Mouse (Mus musculus): ENCODE results near the gene Dnaic1. TPM values are rescaled to one million over a fixed set of nuclear protein-coding genes. Genes with fewer than 3 reads are reported as not detected.

Gene Dnaic1
- polyA plus RNA-seq, 1 experiment from 2014 or later = 2.4 TPM

DNA sequence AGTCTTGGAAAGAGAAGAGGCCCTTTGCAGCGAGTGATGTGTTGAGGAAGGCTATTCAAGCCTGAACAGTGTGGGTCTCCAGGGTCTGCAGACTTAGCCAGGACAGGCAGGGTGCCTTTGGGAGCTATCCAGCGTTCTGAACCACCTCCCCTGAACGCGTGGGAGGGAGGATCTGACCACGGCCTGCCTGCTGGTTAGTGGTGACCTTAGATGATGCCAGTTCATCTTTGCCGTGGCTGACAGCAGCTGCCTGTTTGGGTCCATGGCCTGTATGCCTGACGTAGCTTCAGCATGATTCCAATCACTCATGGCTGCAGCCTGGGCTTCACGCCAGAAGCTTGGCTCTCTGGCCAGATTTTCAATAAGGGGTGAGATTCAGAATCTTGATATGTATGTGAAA, 23.6 kb upstream of the Dnaic1 start:
- no peak for ATAC-seq
- Histone ChIP-seq H3K27ac (no peak overlapping the region; the same call in 1 of the 2 replicates), H3K4me2 (replicated peaks) (no peak overlapping the region), H3K9ac (replicated peaks) (no peak overlapping the region), H3K9me3 (no peaks in the 10 kb centered on the region), H3K4me1 (replicated peaks) (peaks cover 36% of the 10 kb centered on the region), H3K27me3 (no peaks in the 10 kb centered on the region), H3K36me3 (no peaks in the 10 kb centered on the region), H3K4me3 (replicated peaks) (no peak overlapping the region)
- 25% methylated on average over 8 of the region's 8 CpGs for WGBS

DNA sequence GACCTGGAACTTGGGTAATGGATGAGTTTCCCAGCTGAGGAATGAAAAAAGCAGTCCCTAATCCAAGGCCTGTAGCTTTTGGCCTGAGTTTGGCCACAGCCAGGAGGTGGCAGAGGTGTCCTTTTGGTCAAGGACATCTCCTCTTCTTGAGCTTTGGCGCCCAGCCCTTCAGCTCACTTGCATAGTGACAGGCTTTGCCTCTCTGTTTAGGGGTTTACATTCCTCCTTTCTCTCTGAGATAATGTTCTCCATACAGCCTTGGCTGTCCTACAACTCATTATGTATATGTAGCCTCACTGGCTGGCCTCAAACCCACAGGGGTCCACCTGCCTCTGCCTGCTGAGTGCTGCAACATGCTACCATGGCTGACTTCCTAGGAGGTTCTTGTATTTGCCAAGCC, 22.5 kb upstream of the Dnaic1 start:
- ATAC-seq = no peak
- no peaks in the 10 kb centered on the region for H3K36me3 ChIP-seq
- WGBS = 89% methylated on average over 1 of the region's 1 CpGs
- H3K27ac ChIP-seq = no peak overlapping the region
- H3K4me2 ChIP-seq (replicated peaks) = no peak overlapping the region
- no peak overlapping the region for H3K9ac ChIP-seq (replicated peaks)
- no peaks in the 10 kb centered on the region for H3K9me3 ChIP-seq
- H3K4me1 ChIP-seq (replicated peaks) = peaks cover 34% of the 10 kb centered on the region
- no peak overlapping the region for H3K4me3 ChIP-seq (replicated peaks)
- H3K27me3 ChIP-seq = no peaks in the 10 kb centered on the region

GRCm38 (mm10) chr4:41552529-41552928, 17.0 kb upstream of the Dnaic1 start:
- H3K27ac ChIP-seq = no peak overlapping the region
- H3K4me3 ChIP-seq (replicated peaks) = no peak overlapping the region
- H3K4me1 ChIP-seq (replicated peaks) = peaks cover 46% of the 10 kb centered on the region
- no peaks in the 10 kb centered on the region for H3K27me3 ChIP-seq
- no peak overlapping the region for H3K4me2 ChIP-seq (replicated peaks)
- H3K9ac ChIP-seq (replicated peaks) = no peak overlapping the region
- 45% methylated on average over 6 of the region's 6 CpGs for WGBS
- ATAC-seq = peak; percentile 34; the same call in 1 of the 2 replicates
- H3K9me3 ChIP-seq = no peaks in the 10 kb centered on the region
- H3K36me3 ChIP-seq = no peaks in the 10 kb centered on the region

DNA sequence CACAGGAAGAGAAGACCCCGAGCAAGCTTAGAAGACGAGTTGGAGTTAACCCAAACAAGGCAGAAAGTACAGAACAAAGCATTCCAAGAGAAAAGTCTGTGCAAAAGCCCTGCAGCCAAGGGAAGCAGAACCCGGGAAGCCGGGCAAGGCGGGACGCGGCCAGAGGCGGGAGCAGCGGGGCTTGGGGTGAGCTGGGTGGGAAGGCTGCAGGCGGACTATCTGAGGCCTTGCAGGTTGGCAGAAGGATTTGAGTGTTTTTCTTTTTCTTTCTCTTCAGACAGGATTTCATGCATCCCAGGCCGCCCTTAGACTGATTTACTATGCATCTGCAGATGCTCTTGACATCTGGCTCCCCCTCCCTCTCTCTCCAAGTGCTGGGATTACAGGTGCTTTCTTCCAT, 16.5 kb upstream of the Dnaic1 start:
- H3K4me2 ChIP-seq (replicated peaks) = no peak overlapping the region
- H3K9me3 ChIP-seq = no peaks in the 10 kb centered on the region
- H3K4me1 ChIP-seq (replicated peaks) = peaks cover 51% of the 10 kb centered on the region
- H3K27me3 ChIP-seq = no peaks in the 10 kb centered on the region
- no peak for ATAC-seq
- 71% methylated on average over 11 of the region's 11 CpGs for WGBS
- H3K9ac ChIP-seq (replicated peaks) = no peak overlapping the region
- H3K27ac ChIP-seq = no peak overlapping the region
- H3K4me3 ChIP-seq (replicated peaks) = no peak overlapping the region
- no peaks in the 10 kb centered on the region for H3K36me3 ChIP-seq

DNA sequence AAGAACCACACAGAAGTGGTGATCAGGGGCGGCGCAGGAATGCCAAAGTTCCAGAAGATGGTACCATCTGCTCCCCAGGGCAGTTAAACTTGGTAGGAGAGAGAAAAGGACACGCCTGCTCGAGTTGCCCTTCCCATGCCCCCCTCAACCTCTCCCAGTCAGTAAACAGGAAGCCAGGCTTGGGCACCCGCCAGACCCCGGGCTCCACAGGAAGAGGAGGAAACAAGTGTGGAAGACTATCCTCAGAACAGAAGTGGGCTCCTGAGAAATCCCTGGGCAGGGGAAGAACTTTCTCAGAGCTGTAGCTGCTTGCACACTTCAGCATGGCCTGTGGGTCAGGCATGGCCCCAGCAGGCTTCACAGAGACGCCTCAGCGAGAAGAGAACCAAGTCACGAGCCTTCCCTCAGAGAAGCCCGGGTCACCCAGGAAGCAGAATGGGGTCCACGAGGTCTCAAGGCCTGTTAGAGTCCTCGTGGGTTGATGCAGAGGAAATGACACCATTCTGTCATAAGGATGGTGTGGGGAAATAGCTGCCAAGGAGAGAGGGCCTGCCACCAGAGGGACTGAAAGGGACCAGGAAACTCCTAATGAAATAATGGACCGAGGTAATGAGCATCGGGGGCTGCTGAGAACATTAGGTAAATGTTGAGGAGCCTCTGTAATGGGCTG, 14.4 kb upstream of the Dnaic1 start:
- H3K27ac ChIP-seq = 0 out of 2 replicates have a peak overlapping the region, but pooled peaks have one; percentile 35
- no peak overlapping the region for H3K4me2 ChIP-seq (replicated peaks)
- peaks cover 56% of the 10 kb centered on the region for H3K4me1 ChIP-seq (replicated peaks)
- no peak for ATAC-seq
- H3K9me3 ChIP-seq = no peaks in the 10 kb centered on the region
- no peak overlapping the region for H3K4me3 ChIP-seq (replicated peaks)
- 86% methylated on average over 14 of the region's 14 CpGs for WGBS
- H3K9ac ChIP-seq (replicated peaks) = no peak overlapping the region
- no peaks in the 10 kb centered on the region for H3K36me3 ChIP-seq
- H3K27me3 ChIP-seq = no peaks in the 10 kb centered on the region

DNA sequence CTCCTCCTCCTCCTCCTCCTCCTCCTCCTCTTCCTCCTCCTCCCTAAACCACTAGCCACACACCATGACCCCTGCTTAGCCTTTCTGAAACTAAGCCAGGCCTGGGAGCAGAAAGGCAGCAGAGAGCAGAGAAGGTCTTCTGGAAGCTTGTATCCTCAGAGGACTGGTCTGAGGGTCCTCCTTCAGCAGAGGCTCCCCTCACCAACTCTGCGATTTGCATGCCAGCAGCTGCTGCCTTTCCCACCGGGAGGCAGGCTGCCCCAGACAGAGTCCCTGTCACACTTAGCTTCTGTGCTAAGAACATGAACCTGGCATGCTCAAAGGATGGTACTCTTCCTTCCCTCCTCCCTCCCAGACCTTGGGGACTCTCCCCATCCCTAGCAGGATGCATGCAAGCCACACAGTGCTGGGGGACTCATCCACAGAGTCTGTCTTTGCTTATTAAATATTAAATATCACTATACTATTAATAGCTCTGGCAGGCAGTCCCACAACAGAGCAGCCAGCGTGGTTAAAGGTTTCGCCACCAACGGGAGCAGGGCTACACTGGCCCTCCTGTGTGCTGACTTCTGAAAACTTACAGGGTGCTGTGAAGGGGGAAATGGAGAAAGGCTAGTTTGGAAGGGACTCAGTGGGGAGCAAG, 13.1 kb upstream of the Dnaic1 start:
- Histone ChIP-seq H3K9me3 (no peaks in the 10 kb centered on the region), H3K4me3 (replicated peaks) (no peak overlapping the region), H3K4me2 (replicated peaks) (peak overlapping the region; percentile 17), H3K4me1 (replicated peaks) (peaks cover 56% of the 10 kb centered on the region), H3K36me3 (no peaks in the 10 kb centered on the region), H3K9ac (replicated peaks) (0 out of 2 replicates have a peak overlapping the region, but pooled peaks have one; percentile 20), H3K27ac (peak overlapping the region; percentile 62), H3K27me3 (no peaks in the 10 kb centered on the region)
- peak; percentile 83 for ATAC-seq
- WGBS = 54% methylated on average over 5 of the region's 5 CpGs

- peak overlapping the region; percentile 62; the same call in 1 of the 2 replicates for H3K27ac ChIP-seq
- no peak overlapping the region for H3K9ac ChIP-seq (replicated peaks)
- no peak for ATAC-seq
- H3K27me3 ChIP-seq = no peaks in the 10 kb centered on the region
- WGBS = 63% methylated on average over 3 of the region's 3 CpGs
- no peaks in the 10 kb centered on the region for H3K36me3 ChIP-seq
- H3K9me3 ChIP-seq = no peaks in the 10 kb centered on the region
- H3K4me3 ChIP-seq (replicated peaks) = no peak overlapping the region
- peaks cover 56% of the 10 kb centered on the region for H3K4me1 ChIP-seq (replicated peaks)
- H3K4me2 ChIP-seq (replicated peaks) = peak overlapping the region; percentile 17
Observed at GRCm38 (mm10) chr4:41557092-41557491, 12.5 kb upstream of the Dnaic1 start.

GRCm38 (mm10) chr4:41563297-41563696, 6.3 kb upstream of the Dnaic1 start:
- peaks cover 11% of the 10 kb centered on the region; the same call in 1 of the 2 replicates for H3K36me3 ChIP-seq
- H3K9ac ChIP-seq (replicated peaks) = no peak overlapping the region
- H3K4me2 ChIP-seq (replicated peaks) = no peak overlapping the region
- H3K4me1 ChIP-seq (replicated peaks) = peaks cover 40% of the 10 kb centered on the region
- H3K27ac ChIP-seq = no peak overlapping the region
- no peak for ATAC-seq
- no peaks in the 10 kb centered on the region for H3K27me3 ChIP-seq
- 93% methylated on average over 5 of the region's 5 CpGs for WGBS
- no peaks in the 10 kb centered on the region for H3K9me3 ChIP-seq
- H3K4me3 ChIP-seq (replicated peaks) = no peak overlapping the region

GRCm38 (mm10) chr4:41566123-41566522, 3.5 kb upstream of the Dnaic1 start:
- Histone ChIP-seq H3K27me3 (peaks cover 4% of the 10 kb centered on the region; the same call in 1 of the 2 replicates), H3K9ac (replicated peaks) (peak overlapping the region; percentile 42; the same call in 1 of the 2 replicates), H3K36me3 (peaks cover 11% of the 10 kb centered on the region; the same call in 1 of the 2 replicates), H3K9me3 (no peaks in the 10 kb centered on the region), H3K27ac (0 out of 2 replicates have a peak overlapping the region, but pooled peaks have one; percentile 1), H3K4me2 (replicated peaks) (peak overlapping the region; percentile 22), H3K4me1 (replicated peaks) (peaks cover 43% of the 10 kb centered on the region), H3K4me3 (replicated peaks) (0 out of 2 replicates have a peak overlapping the region, but pooled peaks have one; percentile 4)
- ATAC-seq = no peak
- 7% methylated on average over 3 of the region's 3 CpGs for WGBS

GRCm38 (mm10) chr4:41568239-41568638, 1.3 kb upstream of the Dnaic1 start:
- H3K4me1 ChIP-seq (replicated peaks) = peaks cover 43% of the 10 kb centered on the region
- peak overlapping the region; percentile 93 for H3K27ac ChIP-seq
- H3K9ac ChIP-seq (replicated peaks) = peak overlapping the region; percentile 81
- H3K9me3 ChIP-seq = no peaks in the 10 kb centered on the region
- H3K27me3 ChIP-seq = peaks cover 4% of the 10 kb centered on the region; the same call in 1 of the 2 replicates
- no peak for ATAC-seq
- peak overlapping the region; percentile 88 for H3K4me2 ChIP-seq (replicated peaks)
- peak overlapping the region; percentile 69 for H3K4me3 ChIP-seq (replicated peaks)
- peaks cover 9% of the 10 kb centered on the region; the same call in 1 of the 2 replicates for H3K36me3 ChIP-seq
- WGBS = 3% methylated on average over 19 of the region's 19 CpGs

DNA sequence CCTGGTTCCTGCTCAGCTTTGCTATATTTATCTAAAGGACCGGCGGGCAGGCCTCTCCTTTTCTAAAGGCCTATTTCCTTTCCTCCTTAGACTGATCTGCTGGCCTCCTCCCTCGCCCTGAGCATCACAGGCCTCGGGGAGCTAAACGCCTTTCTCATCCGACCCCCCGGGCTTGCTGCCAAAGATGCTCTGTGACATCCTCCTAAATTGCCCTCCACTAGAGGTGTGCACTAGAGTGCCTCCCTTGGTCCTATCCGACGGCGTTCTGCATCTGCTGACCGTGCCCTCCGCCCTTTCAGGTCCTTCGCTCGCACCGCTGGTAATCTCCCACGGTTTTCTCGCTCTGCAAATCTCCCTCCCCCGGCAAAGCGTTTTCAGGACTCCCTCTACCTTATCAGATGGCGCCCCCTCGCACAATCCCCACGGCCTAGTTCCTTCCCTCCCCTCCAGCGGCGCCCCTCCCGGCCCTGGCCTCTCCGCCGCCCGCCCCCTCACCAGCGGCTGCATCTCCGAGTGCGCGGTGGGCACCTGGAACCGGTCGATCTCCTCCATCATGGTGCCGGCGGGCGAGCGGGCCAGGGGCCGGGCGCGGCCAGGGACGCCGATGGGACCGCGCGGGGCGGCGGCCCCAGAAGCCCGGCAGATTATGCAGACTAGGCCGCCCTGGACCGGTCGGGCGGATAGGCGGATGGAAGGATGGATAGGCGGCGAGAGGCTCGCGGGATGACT, 729 bp upstream of the Dnaic1 start:
- Histone ChIP-seq H3K4me1 (replicated peaks) (peaks cover 43% of the 10 kb centered on the region), H3K27ac (peak overlapping the region; percentile 93), H3K27me3 (peaks cover 4% of the 10 kb centered on the region; the same call in 1 of the 2 replicates), H3K36me3 (0 out of 2 replicates have a peak, but pooled peaks cover 2% of the 10 kb centered on the region), H3K9me3 (no peaks in the 10 kb centered on the region), H3K4me2 (replicated peaks) (peak overlapping the region; percentile 88), H3K4me3 (replicated peaks) (peak overlapping the region; percentile 69), H3K9ac (replicated peaks) (peak overlapping the region; percentile 81)
- ATAC-seq = peak; percentile 28
- 1% methylated on average over 58 of the region's 58 CpGs for WGBS

DNA sequence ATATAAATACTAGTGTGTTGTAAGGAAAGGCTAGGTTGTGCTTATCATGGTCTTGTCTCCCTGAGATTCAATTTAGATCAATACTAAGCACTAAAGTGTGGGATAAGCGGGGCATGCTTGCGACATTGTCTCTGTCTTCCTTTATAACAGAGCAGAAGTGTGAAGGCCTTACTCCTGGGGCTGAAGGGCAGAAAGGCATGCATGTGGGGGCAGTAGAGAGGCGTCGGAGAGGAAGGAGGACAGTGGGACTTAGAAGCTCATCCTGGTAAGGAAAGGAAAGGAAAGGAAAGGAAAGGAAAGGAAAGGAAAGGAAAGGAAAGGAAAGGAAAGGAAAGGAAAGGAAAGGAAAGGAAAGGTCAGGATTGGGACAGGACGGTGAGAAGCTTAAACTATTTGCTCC, 1.9 kb downstream of the Dnaic1 start:
- Histone ChIP-seq H3K36me3 (no peaks in the 10 kb centered on the region), H3K27ac (no peak overlapping the region), H3K4me2 (replicated peaks) (no peak overlapping the region), H3K9me3 (no peaks in the 10 kb centered on the region), H3K9ac (replicated peaks) (no peak overlapping the region), H3K4me1 (replicated peaks) (peaks cover 38% of the 10 kb centered on the region), H3K27me3 (peaks cover 4% of the 10 kb centered on the region; the same call in 1 of the 2 replicates), H3K4me3 (replicated peaks) (no peak overlapping the region)
- WGBS = 28% methylated on average over 5 of the region's 5 CpGs
- ATAC-seq = no peak

All from midbrain, embryonic 13.5 days (tissue).